Mouse (Mus musculus): ENCODE measurements around the gene Gm14226. TPM values are rescaled to one million over a fixed set of nuclear protein-coding genes. Genes with fewer than 3 reads are reported as not detected.

The Gm14226 gene
- 0.19 TPM for polyA plus RNA-seq (2014; fragmentation: Illumina TruSeq; extraction: RNeasy Lipid Tissue Mini Kit (QIAGEN cat#74804); ENCODE audit: low read depth, low replicate concordance)

DNA sequence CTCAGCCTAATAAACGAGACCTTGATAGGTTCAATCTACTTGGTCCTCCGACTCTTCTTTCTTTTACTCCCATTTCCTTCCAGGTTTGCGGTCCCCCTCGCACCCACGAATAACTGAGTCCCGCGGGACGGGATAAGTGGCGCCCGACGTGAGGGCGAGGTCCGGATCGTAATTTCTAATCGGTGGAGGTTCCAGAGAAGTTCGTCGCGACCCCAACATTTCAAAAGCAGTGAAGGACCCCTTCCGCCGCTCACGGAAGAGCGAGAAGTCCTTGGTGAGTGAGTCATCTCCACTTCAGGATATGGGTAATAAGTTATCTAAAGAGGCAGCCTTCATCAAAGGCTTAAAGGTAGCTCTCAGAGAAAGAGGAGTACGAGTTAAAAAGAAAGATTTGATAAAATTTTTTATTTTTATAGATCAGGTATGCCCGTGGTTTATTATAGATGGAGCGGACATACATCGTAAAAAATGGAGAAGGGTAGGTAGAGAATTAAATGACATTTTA, at the start of gene Gm14226:
Gm14226 (plus strand) TSS at position 16 of the 505 bp plus-strand sequence.

GRCm38 (mm10) chr2:155073978-155074765, 56.1 kb downstream of the Gm14226 start, which contains the start of gene Ahcy:
Gene Ahcy (minus strand): TSS chr2:155074497.

Other genes starting within 250 kb of the Gm14226 start
- gene Gm14214, start 248.2 kb upstream of the Gm14226 start, polyA plus RNA-seq (2014; fragmentation: Illumina TruSeq; extraction: RNeasy Lipid Tissue Mini Kit (QIAGEN cat#74804); ENCODE audit: low read depth, low replicate concordance), result not detected
- 54.8 TPM for gene Raly, start 227.2 kb upstream of the Gm14226 start, polyA plus RNA-seq (2014; fragmentation: Illumina TruSeq; extraction: RNeasy Lipid Tissue Mini Kit (QIAGEN cat#74804); ENCODE audit: low read depth, low replicate concordance)
- not detected for gene a, start 226.9 kb upstream of the Gm14226 start, polyA plus RNA-seq (2014; fragmentation: Illumina TruSeq; extraction: RNeasy Lipid Tissue Mini Kit (QIAGEN cat#74804); ENCODE audit: low read depth, low replicate concordance)
- gene Eif2s2, start 125.3 kb upstream of the Gm14226 start, polyA plus RNA-seq (2014; fragmentation: Illumina TruSeq; extraction: RNeasy Lipid Tissue Mini Kit (QIAGEN cat#74804); ENCODE audit: low read depth, low replicate concordance), result 159 TPM
- 742 TPM for gene Ahcy, start 56.2 kb downstream of the Gm14226 start, polyA plus RNA-seq (2014; fragmentation: Illumina TruSeq; extraction: RNeasy Lipid Tissue Mini Kit (QIAGEN cat#74804); ENCODE audit: low read depth, low replicate concordance)
- gene Itch, start 115.2 kb downstream of the Gm14226 start, polyA plus RNA-seq (2014; fragmentation: Illumina TruSeq; extraction: RNeasy Lipid Tissue Mini Kit (QIAGEN cat#74804); ENCODE audit: low read depth, low replicate concordance), result 53.9 TPM
- 151 TPM for gene Dynlrb1, start 218.3 kb downstream of the Gm14226 start, polyA plus RNA-seq (2014; fragmentation: Illumina TruSeq; extraction: RNeasy Lipid Tissue Mini Kit (QIAGEN cat#74804); ENCODE audit: low read depth, low replicate concordance)

All from liver, adult 10 weeks (tissue).